Mouse (Mus musculus) liver (tissue): ENCODE results near the gene Tia1.

ENCODE experiments used
- DNase-seq: peaks from one replicate; pipeline ENCODE4 v3.0.0-alpha.2; 2020; ENCODE audit warnings: mixed read lengths

Tia1 gene

GRCm38 (mm10) chr6:86438272-86439118 is 34.5 kb downstream of the Tia1 start, which contains the start of gene C87436:
TSS of gene C87436 (plus strand) at chr6:86438374.
- DNase-seq, result peak; percentile 92

GRCm38 (mm10) chr6:86439119-86439496 is 35.1 kb downstream of the Tia1 start:
- DNase-seq, result no peak

GRCm38 (mm10) chr6:86439531-86439930 is 35.5 kb downstream of the Tia1 start:
- no peak for DNase-seq

- DNase-seq, result no peak
These were observed 37.6 kb downstream of the Tia1 start for GRCm38 (mm10) chr6:86441571-86441970.

GRCm38 (mm10) chr6:86445551-86445950 is 41.5 kb downstream of the Tia1 start:
- DNase-seq, result no peak

- DNase-seq, result no peak
These were observed 43.0 kb downstream of the Tia1 start for GRCm38 (mm10) chr6:86446927-86447568.

- no peak for DNase-seq
These were observed 52.7 kb downstream of the Tia1 start for GRCm38 (mm10) chr6:86456727-86457126.

GRCm38 (mm10) chr6:86463079-86463478 is 59.1 kb downstream of the Tia1 start:
- no peak for DNase-seq

- DNase-seq, result no peak
These were observed 67.3 kb downstream of the Tia1 start for GRCm38 (mm10) chr6:86471317-86471716.

GRCm38 (mm10) chr6:86471760-86472099 is 67.7 kb downstream of the Tia1 start:
- no peak for DNase-seq

- peak; percentile 100 for DNase-seq
These were observed 68.3 kb downstream of the Tia1 start for GRCm38 (mm10) chr6:86472100-86472955.

GRCm38 (mm10) chr6:86473077-86473476 is 69.1 kb downstream of the Tia1 start:
- DNase-seq, result no peak

- DNase-seq, result no peak
These were observed 70.1 kb downstream of the Tia1 start for GRCm38 (mm10) chr6:86474072-86474471.

- DNase-seq, result no peak
These were observed 70.7 kb downstream of the Tia1 start for GRCm38 (mm10) chr6:86474646-86475181.

- no peak for DNase-seq
These were observed 71.6 kb downstream of the Tia1 start for GRCm38 (mm10) chr6:86475462-86476167.

- DNase-seq, result no peak
These were observed 72.9 kb downstream of the Tia1 start for GRCm38 (mm10) chr6:86476931-86477330.

- DNase-seq, result no peak
These were observed 75.3 kb downstream of the Tia1 start for GRCm38 (mm10) chr6:86479311-86479710.

GRCm38 (mm10) chr6:86479816-86480188 is 75.8 kb downstream of the Tia1 start:
- DNase-seq, result no peak

- DNase-seq, result no peak
These were observed 76.3 kb downstream of the Tia1 start for GRCm38 (mm10) chr6:86480189-86480831.

- no peak for DNase-seq
These were observed 77.9 kb downstream of the Tia1 start for GRCm38 (mm10) chr6:86481871-86482270.
